Mouse (Mus musculus): Measurements from ENCODE around the gene Acoxl. TPM values are rescaled to one million over a fixed set of nuclear protein-coding genes. Genes with fewer than 3 reads are reported as not detected.

Acoxl gene
- polyA plus RNA-seq, 1 experiment = not detected

DNA sequence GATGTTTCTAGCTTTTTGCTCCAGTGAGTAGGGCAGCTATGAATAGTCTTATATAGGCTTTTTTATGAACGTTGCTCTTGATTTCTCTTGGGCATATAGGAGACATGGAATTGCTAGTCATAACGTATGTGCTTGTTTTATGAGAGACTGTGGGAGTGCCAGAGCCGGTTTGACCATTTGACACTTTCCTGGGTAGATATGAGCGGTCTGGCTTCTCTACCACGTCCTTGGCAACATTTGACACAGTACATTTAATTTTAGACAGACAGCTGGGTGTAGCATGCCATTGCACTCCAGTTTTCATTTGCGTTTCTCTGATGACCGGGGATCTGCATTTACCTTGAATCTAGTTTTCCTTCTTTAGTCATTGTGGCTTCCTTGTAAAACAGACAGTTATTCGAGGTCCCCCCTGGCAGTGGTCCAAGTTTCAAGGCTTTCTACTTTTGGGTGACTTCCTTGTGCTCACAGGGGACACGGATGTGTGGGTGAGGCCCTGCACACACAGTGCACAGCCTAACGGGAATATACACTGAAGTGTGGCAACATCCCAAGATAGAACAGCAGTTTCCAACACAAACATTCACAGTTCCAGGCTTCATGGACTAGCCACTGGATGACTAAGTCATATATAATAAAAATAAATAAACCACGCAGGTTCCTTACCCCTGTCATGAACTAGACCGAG is 202.5 kb downstream of the Acoxl start:
- Histone ChIP-seq H3K27ac (ENCODE audit: insufficient read depth, low read length) (no peak overlapping the region), H3K4me1 (ENCODE audit: control insufficient read depth, insufficient read depth, low read length) (no peaks in the 10 kb centered on the region; the same call in none of the 2 replicates), H3K4me3 (ENCODE audit: insufficient read depth, low read length) (no peak overlapping the region)
- no peak for TF ChIP-seq CTCF (IDR thresholded peaks at IDR 0.05; ENCODE audit: borderline replicate concordance, insufficient read depth, low read length)
- no peak for TF ChIP-seq POLR2A (IDR thresholded peaks at IDR 0.05; ENCODE audit: low read depth, low read length)

DNA sequence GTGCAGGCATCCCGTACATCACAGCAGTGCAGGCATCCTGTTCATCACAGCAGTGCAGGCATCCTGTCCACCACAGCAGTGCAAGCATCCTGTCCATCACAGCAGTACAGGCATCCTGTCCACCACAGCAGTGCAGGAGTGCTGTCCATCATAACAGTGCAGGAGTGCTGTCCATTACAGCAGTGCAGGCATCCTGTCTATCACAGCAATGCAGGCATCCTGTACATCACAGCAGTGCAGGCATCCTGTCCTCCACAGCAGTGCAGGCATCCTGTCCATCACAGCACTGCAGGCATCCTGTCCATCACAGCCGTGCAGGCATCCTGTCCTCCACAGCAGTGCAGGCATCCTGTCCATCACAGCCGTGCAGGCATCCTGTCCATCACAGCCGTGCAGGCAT is 207.8 kb downstream of the Acoxl start:
- no peak for TF ChIP-seq CTCF (IDR thresholded peaks at IDR 0.05; ENCODE audit: borderline replicate concordance, insufficient read depth, low read length)
- no peak for TF ChIP-seq POLR2A (IDR thresholded peaks at IDR 0.05; ENCODE audit: low read depth, low read length)
- no peaks in the 10 kb centered on the region for H3K4me1 ChIP-seq (ENCODE audit: control insufficient read depth, insufficient read depth, low read length)
- no peak overlapping the region for H3K27ac ChIP-seq (ENCODE audit: insufficient read depth, low read length)
- no peak overlapping the region for H3K4me3 ChIP-seq (ENCODE audit: insufficient read depth, low read length)

DNA sequence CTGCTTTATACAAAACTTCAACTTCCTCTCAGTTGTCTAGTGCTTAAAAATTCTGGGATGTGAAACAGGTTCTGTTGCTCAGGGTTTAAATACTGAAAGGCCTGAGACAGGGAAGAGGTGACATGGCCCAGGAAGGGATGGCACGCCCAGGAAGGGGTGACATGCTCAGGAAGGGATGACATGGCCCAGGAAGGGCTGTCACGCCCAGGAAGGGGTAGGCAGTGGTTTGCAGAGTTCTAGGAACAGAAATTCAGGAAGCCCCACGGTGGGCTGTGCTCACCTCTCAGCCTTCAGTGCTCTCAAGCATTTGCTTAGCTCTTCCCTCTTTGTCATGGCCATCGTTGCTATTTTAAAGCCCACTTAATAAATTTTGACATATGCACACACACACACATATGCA is 216.2 kb downstream of the Acoxl start:
- no peaks in the 10 kb centered on the region for H3K4me1 ChIP-seq (ENCODE audit: control insufficient read depth, insufficient read depth, low read length)
- no peak overlapping the region for H3K4me3 ChIP-seq (ENCODE audit: insufficient read depth, low read length)
- no peak overlapping the region for H3K27ac ChIP-seq (ENCODE audit: insufficient read depth, low read length)
- no peak for TF ChIP-seq POLR2A (IDR thresholded peaks at IDR 0.05; ENCODE audit: low read depth, low read length)
- TF ChIP-seq CTCF (IDR thresholded peaks at IDR 0.05; ENCODE audit: borderline replicate concordance, insufficient read depth, low read length) = no peak

DNA sequence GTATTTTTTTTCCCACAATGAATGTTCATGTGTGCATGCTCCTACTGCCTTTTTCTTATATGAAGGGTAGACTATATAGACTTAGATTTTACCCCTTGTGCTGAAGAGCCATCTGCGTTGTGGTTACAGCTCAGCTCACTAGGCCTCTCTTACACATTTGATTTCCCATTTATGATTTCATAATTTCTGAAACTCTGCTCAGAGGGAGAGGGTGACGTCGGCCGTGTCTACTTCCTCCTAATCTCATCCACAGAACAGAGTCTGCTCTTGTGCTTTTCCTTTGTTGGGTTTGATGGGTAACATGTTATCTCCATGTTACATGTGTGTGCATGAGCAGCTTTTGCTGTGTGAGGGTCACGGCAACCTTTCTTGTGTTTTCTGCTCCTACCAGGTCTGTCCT is 219.2 kb downstream of the Acoxl start:
- no peak for TF ChIP-seq POLR2A (IDR thresholded peaks at IDR 0.05; ENCODE audit: low read depth, low read length)
- no peak for TF ChIP-seq CTCF (IDR thresholded peaks at IDR 0.05; ENCODE audit: borderline replicate concordance, insufficient read depth, low read length)
- Histone ChIP-seq H3K27ac (ENCODE audit: insufficient read depth, low read length) (no peak overlapping the region), H3K4me3 (ENCODE audit: insufficient read depth, low read length) (no peak overlapping the region), H3K4me1 (ENCODE audit: control insufficient read depth, insufficient read depth, low read length) (no peaks in the 10 kb centered on the region)

DNA sequence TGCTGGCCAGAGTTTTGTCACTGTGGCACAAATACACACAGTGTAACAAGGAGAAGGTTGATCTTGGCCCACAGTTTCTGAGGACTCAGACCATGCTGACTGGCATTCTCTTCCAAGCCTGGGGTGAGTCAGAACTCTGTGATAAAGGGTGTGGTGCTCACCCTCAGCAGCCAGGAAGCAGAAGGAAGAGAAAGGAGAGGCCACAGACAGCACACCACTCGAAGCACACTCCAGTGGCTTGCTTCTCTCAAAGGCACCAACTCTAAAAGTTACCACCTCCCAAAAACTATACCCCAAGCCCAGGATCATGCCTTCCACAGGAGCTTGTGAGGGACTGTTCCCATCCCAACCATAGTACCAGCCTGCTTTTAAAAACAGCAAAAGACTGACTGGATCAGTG is 220.0 kb downstream of the Acoxl start:
- TF ChIP-seq CTCF (IDR thresholded peaks at IDR 0.05; ENCODE audit: borderline replicate concordance, insufficient read depth, low read length) (no peak), POLR2A (IDR thresholded peaks at IDR 0.05; ENCODE audit: low read depth, low read length) (no peak)
- H3K27ac ChIP-seq (ENCODE audit: insufficient read depth, low read length) = no peak overlapping the region
- no peak overlapping the region for H3K4me3 ChIP-seq (ENCODE audit: insufficient read depth, low read length)
- H3K4me1 ChIP-seq (ENCODE audit: control insufficient read depth, insufficient read depth, low read length) = no peaks in the 10 kb centered on the region

DNA sequence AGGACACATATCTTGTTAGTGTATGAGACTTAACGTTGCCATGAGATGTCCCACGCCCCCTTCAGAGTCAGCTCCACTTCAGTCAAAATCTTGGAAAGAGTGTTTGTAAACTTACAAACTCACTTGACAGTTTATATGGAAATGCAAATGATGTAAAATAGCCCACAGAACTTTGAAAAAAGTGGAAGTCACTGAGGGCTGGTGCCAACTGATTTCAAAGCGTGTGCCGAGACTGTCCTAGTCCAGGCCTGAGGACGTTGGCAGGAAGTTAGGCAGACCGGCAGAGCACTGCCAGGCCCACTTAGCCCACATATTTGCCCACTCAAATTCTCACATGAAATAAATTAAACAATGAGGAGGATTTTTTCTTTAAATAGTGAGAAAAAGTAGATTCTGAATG is 221.5 kb downstream of the Acoxl start:
- Histone ChIP-seq H3K4me1 (ENCODE audit: control insufficient read depth, insufficient read depth, low read length) (no peaks in the 10 kb centered on the region), H3K4me3 (ENCODE audit: insufficient read depth, low read length) (no peak overlapping the region), H3K27ac (ENCODE audit: insufficient read depth, low read length) (no peak overlapping the region)
- TF ChIP-seq CTCF (IDR thresholded peaks at IDR 0.05; ENCODE audit: borderline replicate concordance, insufficient read depth, low read length) (no peak), POLR2A (IDR thresholded peaks at IDR 0.05; ENCODE audit: low read depth, low read length) (no peak)

DNA sequence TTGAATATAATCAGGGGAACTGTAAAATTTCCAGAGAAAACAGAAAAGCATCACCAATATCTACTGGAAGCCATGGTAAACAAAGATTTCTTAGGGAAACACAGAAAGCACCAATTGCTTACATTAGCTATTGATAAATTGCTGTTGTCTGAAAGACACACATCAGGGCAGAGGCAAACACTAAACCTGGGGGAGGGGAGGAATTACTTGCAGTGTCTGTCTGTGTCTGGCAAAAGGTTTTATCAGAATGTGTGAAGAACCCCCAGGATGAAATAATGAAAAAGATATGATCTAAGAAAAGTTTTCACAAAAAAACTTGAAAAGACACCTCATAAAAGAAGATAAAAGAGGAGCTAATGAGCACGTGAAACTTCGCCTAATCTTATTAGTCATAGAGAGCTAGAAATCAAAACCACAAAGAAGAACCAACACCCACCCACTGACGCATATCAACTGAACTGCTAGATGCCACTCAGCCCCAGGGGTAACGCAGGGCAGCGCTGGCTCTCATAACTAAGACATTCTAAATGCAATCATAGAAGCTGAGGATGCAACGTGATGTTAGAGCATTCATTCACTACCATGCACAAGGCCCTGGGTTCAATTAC is 222.1 kb downstream of the Acoxl start:
- TF ChIP-seq POLR2A (IDR thresholded peaks at IDR 0.05; ENCODE audit: low read depth, low read length) (no peak), CTCF (IDR thresholded peaks at IDR 0.05; ENCODE audit: borderline replicate concordance, insufficient read depth, low read length) (no peak)
- no peaks in the 10 kb centered on the region for H3K4me1 ChIP-seq (ENCODE audit: control insufficient read depth, insufficient read depth, low read length)
- H3K27ac ChIP-seq (ENCODE audit: insufficient read depth, low read length) = no peak overlapping the region
- H3K4me3 ChIP-seq (ENCODE audit: insufficient read depth, low read length) = no peak overlapping the region

DNA sequence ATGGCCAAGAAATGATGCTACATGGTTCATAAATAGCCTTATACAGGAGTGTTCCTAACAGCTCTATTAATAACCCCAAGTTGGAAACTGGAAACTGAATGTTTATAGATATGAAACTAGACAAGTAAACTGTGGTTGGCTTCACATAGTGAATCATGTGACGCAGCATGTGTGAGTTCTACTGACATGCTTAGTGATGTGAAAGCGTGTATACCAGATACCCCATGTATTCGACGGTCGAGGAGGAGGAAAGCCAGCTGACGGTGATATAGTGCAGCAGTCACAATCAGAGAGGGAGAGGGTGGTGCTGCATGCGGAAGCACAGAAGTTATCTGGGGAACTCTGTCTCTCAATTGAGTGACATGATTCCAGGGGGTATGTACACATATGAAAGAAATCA is 222.8 kb downstream of the Acoxl start:
- Histone ChIP-seq H3K4me3 (ENCODE audit: insufficient read depth, low read length) (no peak overlapping the region), H3K27ac (ENCODE audit: insufficient read depth, low read length) (no peak overlapping the region), H3K4me1 (ENCODE audit: control insufficient read depth, insufficient read depth, low read length) (no peaks in the 10 kb centered on the region)
- TF ChIP-seq POLR2A (IDR thresholded peaks at IDR 0.05; ENCODE audit: low read depth, low read length) = no peak
- no peak for TF ChIP-seq CTCF (IDR thresholded peaks at IDR 0.05; ENCODE audit: borderline replicate concordance, insufficient read depth, low read length)

DNA sequence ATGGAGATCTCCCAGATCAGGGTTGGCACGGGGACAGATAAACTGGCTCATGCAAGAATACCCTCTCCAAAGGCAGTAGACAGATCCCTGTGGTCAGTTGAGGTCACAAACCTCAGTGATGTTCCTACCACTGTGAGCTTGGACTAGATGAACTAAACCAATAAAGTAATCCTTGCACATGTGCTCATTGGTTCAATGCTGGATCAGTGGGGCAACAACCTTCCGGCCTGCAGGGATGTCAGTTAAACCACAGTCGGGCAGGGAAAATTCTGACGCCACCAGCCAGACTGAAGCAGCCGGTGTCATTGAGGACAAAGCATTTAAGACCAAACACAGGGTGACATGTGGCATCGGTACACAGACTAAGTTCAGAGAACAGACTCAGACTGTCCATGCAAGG is 224.1 kb downstream of the Acoxl start:
- no peak overlapping the region for H3K27ac ChIP-seq (ENCODE audit: insufficient read depth, low read length)
- no peaks in the 10 kb centered on the region for H3K4me1 ChIP-seq (ENCODE audit: control insufficient read depth, insufficient read depth, low read length)
- no peak for TF ChIP-seq CTCF (IDR thresholded peaks at IDR 0.05; ENCODE audit: borderline replicate concordance, insufficient read depth, low read length)
- TF ChIP-seq POLR2A (IDR thresholded peaks at IDR 0.05; ENCODE audit: low read depth, low read length) = no peak
- no peak overlapping the region for H3K4me3 ChIP-seq (ENCODE audit: insufficient read depth, low read length)

DNA sequence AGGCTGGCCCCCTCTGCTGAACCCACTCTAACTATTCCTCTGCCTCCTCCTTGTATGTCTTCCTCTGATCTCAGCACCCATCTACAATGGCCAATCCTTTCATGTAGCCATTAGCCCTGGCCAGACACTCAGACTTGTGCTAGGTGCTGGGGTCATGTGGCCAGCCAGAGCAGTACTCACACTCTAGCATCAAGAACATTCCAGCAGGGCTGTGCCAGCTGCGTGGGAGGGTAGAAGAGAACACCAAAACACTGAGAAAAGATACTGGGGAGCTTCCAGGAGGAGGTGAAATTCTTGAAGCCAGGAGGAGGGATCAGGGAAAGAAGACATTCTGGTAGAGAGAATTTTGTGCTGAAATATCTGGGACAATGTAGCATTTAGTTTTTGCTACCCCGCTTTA is 226.3 kb downstream of the Acoxl start:
- Histone ChIP-seq H3K4me3 (ENCODE audit: insufficient read depth, low read length) (no peak overlapping the region), H3K4me1 (ENCODE audit: control insufficient read depth, insufficient read depth, low read length) (no peaks in the 10 kb centered on the region), H3K27ac (ENCODE audit: insufficient read depth, low read length) (no peak overlapping the region)
- TF ChIP-seq POLR2A (IDR thresholded peaks at IDR 0.05; ENCODE audit: low read depth, low read length) (no peak), CTCF (IDR thresholded peaks at IDR 0.05; ENCODE audit: borderline replicate concordance, insufficient read depth, low read length) (no peak)
